Mouse (Mus musculus) CH12.LX (cell line): ENCODE results near the gene Rbks. TPM values are rescaled to one million over a fixed set of nuclear protein-coding genes. Genes with fewer than 3 reads are reported as not detected.

ENCODE experiments used
- DNase-seq: peaks from one replicate; pipeline ENCODE4 v3.0.0-alpha.2; 2013; ENCODE audit errors: extremely low read depth
- H3K27ac ChIP-seq: 2 replicates; pipeline ENCODE4 v1.5.1; 2012; ENCODE audit warnings: low read depth, mild to moderate bottlenecking, control low read depth, moderate library complexity; ENCODE audit not compliant: insufficient read depth
- H3K27me3 ChIP-seq: replicated peaks from 2 replicates; pipeline ENCODE3; 2012; ENCODE audit warnings: inconsistent platforms
- H3K36me3 ChIP-seq, 2 experiments: replicated peaks in 1 of 2; 2 replicates each; pipeline versions ENCODE3 to v1.6.1; 2012; ENCODE audit warnings: inconsistent platforms in 1 of 2, low read length in 1 of 2, mild to moderate bottlenecking in 1 of 2, mixed read lengths in 1 of 2, moderate library complexity in 1 of 2; ENCODE audit not compliant: control insufficient read depth in 1 of 2, insufficient read depth in 1 of 2
- H3K4me1 ChIP-seq, 2 experiments: 2 replicates each; pipeline ENCODE4 v1.6.1; 2012; ENCODE audit warnings: inconsistent platforms in 1 of 2, moderate library complexity in 1 of 2; ENCODE audit not compliant: insufficient read depth in 2 of 2, control insufficient read depth in 1 of 2
- H3K4me2 ChIP-seq: 2 replicates; pipeline ENCODE4 v1.6.1; 2012; ENCODE audit warnings: low read depth, mild to moderate bottlenecking, control low read depth; ENCODE audit not compliant: poor library complexity, insufficient read depth, severe bottlenecking
- H3K4me3 ChIP-seq, 3 experiments: fragments of 150-350 bp in 1 of 3; sonication (generic) in 1 of 3; replicated peaks in 1 of 3; 2 replicates each; pipeline versions ENCODE3 to v1.5.1; 2011 to 2012; ENCODE audit warnings: low read depth in 2 of 3, low read length in 2 of 3, mild to moderate bottlenecking in 2 of 3, moderate library complexity in 2 of 3, control low read depth in 1 of 3, improper control_type of control experiment in 1 of 3, inconsistent platforms in 1 of 3, mixed read lengths in 1 of 3; ENCODE audit not compliant: poor library complexity in 1 of 3
- H3K79me2 ChIP-seq: replicated peaks from 2 replicates; pipeline ENCODE4 v1.6.1; 2012; ENCODE audit warnings: mild to moderate bottlenecking, moderate library complexity; ENCODE audit not compliant: control insufficient read depth, poor library complexity, insufficient read depth, severe bottlenecking; ENCODE audit errors: extremely low read depth
- H3K9ac ChIP-seq: 2 replicates; pipeline ENCODE4 v1.6.1; 2012; ENCODE audit warnings: low read depth, mild to moderate bottlenecking, control low read depth, moderate library complexity; ENCODE audit not compliant: insufficient read depth
- H3K9me3 ChIP-seq: replicated peaks from 2 replicates; pipeline ENCODE3; 2012; ENCODE audit warnings: low read length, inconsistent platforms, mixed read lengths
- CTCF ChIP-seq, 2 experiments: IDR thresholded peaks in 1 of 2; conservative IDR thresholded peaks in 1 of 2; 2 replicates each; pipeline ENCODE4 v1.5.1; 2011 to 2012; ENCODE audit warnings: low read depth in 2 of 2, low read length in 2 of 2, improper control_type of control experiment in 1 of 2, inconsistent platforms in 1 of 2, mild to moderate bottlenecking in 1 of 2, moderate library complexity in 1 of 2
- E2F4 ChIP-seq: IDR thresholded peaks from 2 replicates; pipeline ENCODE4 v1.6.1; 2011; ENCODE audit warnings: low read depth, low read length, improper control_type of control experiment; ENCODE audit not compliant: insufficient replicate concordance
- ELF1 ChIP-seq: IDR thresholded peaks from 2 replicates; pipeline ENCODE4 v1.6.1; 2014; ENCODE audit warnings: low read depth, mild to moderate bottlenecking, inconsistent platforms, low read length, improper control_type of control experiment
- ETS1 ChIP-seq: conservative IDR thresholded peaks from 2 replicates; pipeline ENCODE4 v1.6.1; 2012; ENCODE audit warnings: low read depth, mild to moderate bottlenecking, inconsistent platforms, low read length, improper control_type of control experiment, moderate library complexity
- GABPA ChIP-seq: IDR thresholded peaks from 2 replicates; pipeline ENCODE4 v1.6.1; 2012; ENCODE audit warnings: low read depth, low read length, improper control_type of control experiment, inconsistent platforms; ENCODE audit not compliant: insufficient replicate concordance
- IRF4 ChIP-seq: IDR thresholded peaks from 2 replicates; pipeline ENCODE4 v1.6.1; 2014; ENCODE audit warnings: low read depth, mild to moderate bottlenecking, inconsistent platforms, low read length, improper control_type of control experiment
- JUND ChIP-seq: conservative IDR thresholded peaks from 2 replicates; pipeline ENCODE4 v1.6.1; 2011; ENCODE audit warnings: low read depth, low read length, improper control_type of control experiment
- KAT2A ChIP-seq: IDR thresholded peaks from 2 replicates; pipeline ENCODE4 v1.6.1; 2012; ENCODE audit warnings: low read length, improper control_type of control experiment, inconsistent platforms; ENCODE audit not compliant: insufficient replicate concordance
- MEF2A ChIP-seq: IDR thresholded peaks from 2 replicates; pipeline ENCODE4 v1.6.1; 2014; ENCODE audit warnings: low read depth, mild to moderate bottlenecking, inconsistent platforms, low read length, improper control_type of control experiment, borderline replicate concordance
- NELFE ChIP-seq: IDR thresholded peaks from 2 replicates; pipeline ENCODE4 v1.6.1; 2011; ENCODE audit warnings: low read depth, low read length, improper control_type of control experiment
- PAX5 ChIP-seq: IDR thresholded peaks from 2 replicates; pipeline ENCODE4 v1.6.1; 2012; ENCODE audit warnings: low read length, inconsistent platforms, mixed read lengths
- POLR2AphosphoS2 ChIP-seq: IDR thresholded peaks from 2 replicates; pipeline ENCODE4 v1.6.1; 2011; ENCODE audit warnings: low read depth, low read length, improper control_type of control experiment
- SMC3 ChIP-seq: IDR thresholded peaks from 2 replicates; pipeline ENCODE4 v1.6.1; 2011; ENCODE audit warnings: low read depth, low read length, improper control_type of control experiment
- TBP ChIP-seq: conservative IDR thresholded peaks from 2 replicates; pipeline ENCODE4 v1.6.1; 2011; ENCODE audit warnings: low read depth, low read length, improper control_type of control experiment
- ZC3H11A ChIP-seq: IDR thresholded peaks from 2 replicates; pipeline ENCODE4 v1.6.1; 2012; ENCODE audit warnings: low read depth, mild to moderate bottlenecking, inconsistent platforms, low read length, improper control_type of control experiment
- ZMIZ1 ChIP-seq: IDR thresholded peaks from 2 replicates; pipeline ENCODE4 v1.6.1; 2012; ENCODE audit warnings: low read depth, mild to moderate bottlenecking, inconsistent platforms, low read length, improper control_type of control experiment
- ZNF384 ChIP-seq: IDR thresholded peaks from 2 replicates; pipeline ENCODE4 v1.6.1; 2012; ENCODE audit warnings: low read depth, low read length, improper control_type of control experiment, inconsistent platforms
- dilution Hi-C: fragments of 300-500 bp; cut with MboI; formaldehyde crosslinking; loops from 2 replicates; pipeline ENCODE4 v1.14.3; 2020; ENCODE audit warnings: low sequenced_read_pairs; ENCODE audit not compliant: extremely low pct_unique_long_range_greater_than_20kb, extremely low pct_ligation_motif_present
- in situ Hi-C: fragments of 300-500 bp; cut with MboI; formaldehyde crosslinking; loops from 3 replicates; pipeline ENCODE4 v1.14.3; 2019; ENCODE audit warnings: low sequenced_read_pairs, low pct_ligation_motif_present, low pct_unique_long_range_greater_than_20kb, mixed read lengths
- polyA plus RNA-seq: library from polyadenylated mRNA; unstranded; fragments of >175 nt; gene quantifications from 2 replicates; pipeline ENCODE4 v1.2.1, GENCODE M21; 2012; ENCODE audit warnings: low read depth; ENCODE audit not compliant: insufficient read length
- total RNA-seq, 2 experiments: library from RNA; depleted of rRNA; stranded (reverse); fragments of 300-350 nt in 1 of 2; fragments of >200 nt in 1 of 2; gene quantifications; 2 replicates each; pipeline ENCODE4 v1.2.3; 2012 to 2014

Gene Rbks
- total and polyA plus RNA-seq, 3 experiments, result 3.6 to 9.2 (median 6.8) TPM

GRCm38 (mm10) chr5:31725885-31726284 is 28.5 kb upstream of the Rbks start:
- Histone ChIP-seq H3K4me1 (peaks cover 0 to 7% of the 10 kb centered on the region in 2 experiments; a peak in 1 of 4 replicates), H3K79me2 (no peaks in the 10 kb centered on the region)
- in situ Hi-C loops, result no loop called here

GRCm38 (mm10) chr5:31724519-31724918 is 27.1 kb upstream of the Rbks start:
- Histone ChIP-seq H3K4me1 (no peaks in the 10 kb centered on the region), H3K4me2 (no peak overlapping the region), H3K9me3 (no peaks in the 10 kb centered on the region), H3K79me2 (no peaks in the 10 kb centered on the region), H3K36me3 (peaks cover 0 to 11% of the 10 kb centered on the region in 2 experiments), H3K27ac (no peak overlapping the region), H3K27me3 (no peaks in the 10 kb centered on the region), H3K4me3 (no peak overlapping the region), H3K9ac (no peak overlapping the region)
- in situ Hi-C loops (no loop called here), dilution Hi-C loops (no loop called here)
- TF ChIP-seq TBP (no peak), ETS1 (no peak), JUND (no peak), GABPA (no peak), CTCF (conservative IDR thresholded peaks at IDR 0.05 in 1 of 2, IDR thresholded peaks at IDR 0.05 in 1 of 2; ENCODE audit: low read depth in 2 of 2, low read length in 2 of 2) (no peak), ZC3H11A (no peak)
- no peak for DNase-seq

More at GRCm38 (mm10) chr5:31725885-31726284, 28.5 kb upstream of the Rbks start:
- H3K9me3 ChIP-seq, result no peaks in the 10 kb centered on the region
- peaks cover 0 to 12% of the 10 kb centered on the region in 2 experiments for H3K36me3 ChIP-seq
- no peak overlapping the region for H3K27ac ChIP-seq
- DNase-seq, result no peak
- no peak overlapping the region for H3K9ac ChIP-seq
- TF ChIP-seq MEF2A, result no peak
- TF ChIP-seq ZMIZ1, result no peak
- TF ChIP-seq SMC3, result no peak
- TF ChIP-seq IRF4, result no peak
- TF ChIP-seq ZNF384, result no peak
- TF ChIP-seq JUND, result no peak
- TF ChIP-seq PAX5, result no peak
- no peak for TF ChIP-seq E2F4
- no peak for TF ChIP-seq GABPA
- TF ChIP-seq ELF1, result no peak
- TF ChIP-seq NELFE, result no peak
- no peak for TF ChIP-seq POLR2AphosphoS2
- TF ChIP-seq KAT2A, result no peak
- TF ChIP-seq ZC3H11A, result no peak
- TF ChIP-seq, all 38 proteins: peak for 0
- Histone ChIP-seq H3K4me2 (no peak overlapping the region), H3K27me3 (no peaks in the 10 kb centered on the region), H3K4me3 (no peak overlapping the region)
- dilution Hi-C loops, result no loop called here
